Mouse (Mus musculus) forebrain, embryonic 16.5 days (tissue): ENCODE measurements around the gene Jakmip3. TPM values are rescaled to one million over a fixed set of nuclear protein-coding genes. Genes with fewer than 3 reads are reported as not detected.

Experiments
- ATAC-seq: fragments of 200-750 bp; cut with Nextera tagmentation; 2 replicates; pipeline ENCODE4 v1.8.0; 2017; ENCODE audit warnings: mild to moderate bottlenecking, moderate library complexity
- H3K27ac ChIP-seq: fragments of 300-500 bp; sonication (generic); 2 replicates; pipeline ENCODE4 v1.5.1; 2014; ENCODE audit warnings: low read length, control low read depth
- H3K27me3 ChIP-seq: fragments of 300-500 bp; sonication (generic); replicated peaks from 2 replicates; pipeline ENCODE4 v1.6.1; 2014; ENCODE audit warnings: low read length; ENCODE audit not compliant: control insufficient read depth, insufficient read depth
- H3K36me3 ChIP-seq: fragments of 300-500 bp; sonication (generic); 2 replicates; pipeline ENCODE4 v1.6.1; 2014; ENCODE audit not compliant: control insufficient read depth, insufficient read depth
- H3K4me1 ChIP-seq: fragments of 300-500 bp; sonication (generic); replicated peaks from 2 replicates; pipeline ENCODE4 v1.6.1; 2014; ENCODE audit warnings: low read length; ENCODE audit not compliant: control insufficient read depth, insufficient read depth
- H3K4me2 ChIP-seq: fragments of 300-500 bp; sonication (generic); 2 replicates; pipeline ENCODE4 v1.6.1; 2014; ENCODE audit warnings: mild to moderate bottlenecking, low read length, control low read depth
- H3K4me3 ChIP-seq: fragments of 300-500 bp; sonication (generic); replicated peaks from 2 replicates; pipeline ENCODE4 v1.5.1; 2014; ENCODE audit warnings: mild to moderate bottlenecking, low read length, control low read depth
- H3K9ac ChIP-seq: fragments of 300-500 bp; sonication (generic); replicated peaks from 2 replicates; pipeline ENCODE4 v1.6.1; 2014; ENCODE audit warnings: low read depth, low read length, control low read depth
- H3K9me3 ChIP-seq: fragments of 300-500 bp; sonication (generic); 2 replicates; pipeline ENCODE4 v1.6.1; 2016; ENCODE audit warnings: low read length; ENCODE audit not compliant: control insufficient read depth
- WGBS: fragments of 180-500 bp; shearing (Covaris S2); extraction: QIAGEN DNeasy Blood & Tissue Kit; methylation state at CpG from one replicate; pipeline ENCODE4 v1.1.7; 2014; 5-methylcytosine and 5-hydroxymethylcytosine counted together
- polyA plus RNA-seq: library from polyadenylated mRNA; unstranded; fragments of >200 nt; fragmentation: Nextera tagmentation; extraction: Ambion mirVana; gene quantifications from 2 replicates; pipeline ENCODE4 v1.2.1, GENCODE M21; 2015

The Jakmip3 gene
- polyA plus RNA-seq, 1 experiment from 2014 or later: 10.6 TPM

- H3K4me1 ChIP-seq: no peaks in the 10 kb centered on the region; the same call in 1 of the 2 replicates
- H3K4me3 ChIP-seq: no peak overlapping the region
- 75% methylated on average over 7 of the region's 7 CpGs for WGBS
- no peaks in the 10 kb centered on the region for H3K36me3 ChIP-seq
- no peaks in the 10 kb centered on the region for H3K27me3 ChIP-seq
- no peak overlapping the region for H3K4me2 ChIP-seq
- H3K27ac ChIP-seq: no peak overlapping the region
- H3K9me3 ChIP-seq: no peaks in the 10 kb centered on the region
- ATAC-seq: no peak
- no peak overlapping the region for H3K9ac ChIP-seq
Observed at GRCm38 (mm10) chr7:139105705-139106104, 165.2 kb downstream of the Jakmip3 start.

DNA sequence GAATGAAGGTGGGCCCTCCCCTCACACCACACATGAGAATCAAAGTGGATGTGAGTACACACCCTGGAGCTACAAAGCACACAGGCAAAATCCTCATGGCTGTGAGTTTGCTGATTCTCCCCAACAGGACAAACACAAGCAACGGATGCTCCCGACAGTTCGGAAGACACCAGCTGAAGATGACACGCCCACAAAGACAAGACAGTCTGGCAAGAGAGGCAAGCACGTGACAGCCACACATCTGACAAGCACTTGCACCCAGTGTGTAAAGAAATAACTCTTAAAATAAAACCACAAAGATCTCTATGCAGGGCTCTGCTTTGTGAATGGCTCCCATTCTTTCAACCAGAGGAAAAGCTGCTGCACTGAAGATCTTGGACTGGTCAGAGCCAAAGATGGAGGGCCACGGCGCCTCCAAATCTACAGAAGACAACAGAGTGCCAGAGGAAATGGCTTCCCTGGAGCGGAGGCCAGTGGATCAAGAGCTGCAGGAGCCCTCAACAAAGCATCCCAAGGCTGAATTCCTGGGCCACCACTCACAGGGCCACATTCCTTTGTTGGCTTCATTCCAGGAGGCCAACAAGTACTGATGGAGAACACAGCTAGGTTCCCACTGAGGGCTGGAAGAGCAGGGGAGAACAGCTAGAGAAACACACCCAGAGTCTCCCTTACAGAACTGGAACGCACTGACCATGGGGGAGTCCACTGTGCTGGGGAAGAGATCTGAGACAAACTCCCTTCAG, 167.5 kb downstream of the Jakmip3 start:
- no peak overlapping the region for H3K4me3 ChIP-seq
- H3K4me2 ChIP-seq: no peak overlapping the region
- WGBS: 83% methylated on average over 9 of the region's 9 CpGs
- no peak for ATAC-seq
- no peak overlapping the region for H3K9ac ChIP-seq
- no peaks in the 10 kb centered on the region for H3K9me3 ChIP-seq
- H3K36me3 ChIP-seq: no peaks in the 10 kb centered on the region
- H3K27ac ChIP-seq: no peak overlapping the region
- no peaks in the 10 kb centered on the region for H3K27me3 ChIP-seq
- no peaks in the 10 kb centered on the region; the same call in 1 of the 2 replicates for H3K4me1 ChIP-seq

DNA sequence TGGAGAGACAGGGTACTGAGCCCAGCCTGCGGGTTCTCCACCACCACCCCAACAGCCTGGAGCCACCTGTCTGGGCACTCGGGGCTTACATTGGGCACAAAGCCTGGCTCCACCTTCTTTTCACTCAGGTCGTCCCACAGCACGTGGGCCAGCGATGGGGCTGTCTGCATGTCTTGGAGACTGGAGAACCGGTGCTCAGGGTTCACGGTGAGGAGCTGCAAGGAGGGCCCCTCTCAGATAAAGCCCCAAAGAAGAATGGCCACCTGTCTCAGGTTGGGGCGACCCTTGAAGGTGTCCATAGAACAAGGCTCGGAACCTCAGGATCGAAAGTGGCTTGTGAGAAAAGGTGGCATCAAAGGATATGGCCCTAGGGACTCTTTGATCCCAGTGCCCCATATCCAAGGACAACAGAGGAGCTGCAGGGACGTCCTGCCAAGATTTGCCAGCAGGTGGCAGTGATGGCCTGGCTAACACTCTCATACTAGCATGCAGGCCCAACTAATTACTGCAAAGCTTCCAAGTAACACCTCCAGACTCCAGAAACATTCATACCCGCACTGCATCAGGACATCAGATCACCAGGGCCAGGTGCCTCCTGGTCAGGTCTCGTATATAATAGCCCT, 178.7 kb downstream of the Jakmip3 start:
- WGBS: 43% methylated on average over 13 of the region's 13 CpGs

GRCm38 (mm10) chr7:139119775-139120153, 179.2 kb downstream of the Jakmip3 start:
- no peak overlapping the region for H3K27ac ChIP-seq
- 50% methylated on average over 2 of the region's 2 CpGs for WGBS

More for the DNA sequence above, 178.7 kb downstream of the Jakmip3 start:
- peak; percentile 82 for ATAC-seq
- no peak overlapping the region for H3K4me3 ChIP-seq
- no peaks in the 10 kb centered on the region for H3K36me3 ChIP-seq
- H3K27me3 ChIP-seq: no peaks in the 10 kb centered on the region
- no peaks in the 10 kb centered on the region for H3K4me1 ChIP-seq
- no peaks in the 10 kb centered on the region for H3K9me3 ChIP-seq
- H3K27ac ChIP-seq: no peak overlapping the region
- no peak overlapping the region for H3K9ac ChIP-seq
- H3K4me2 ChIP-seq: no peak overlapping the region

DNA sequence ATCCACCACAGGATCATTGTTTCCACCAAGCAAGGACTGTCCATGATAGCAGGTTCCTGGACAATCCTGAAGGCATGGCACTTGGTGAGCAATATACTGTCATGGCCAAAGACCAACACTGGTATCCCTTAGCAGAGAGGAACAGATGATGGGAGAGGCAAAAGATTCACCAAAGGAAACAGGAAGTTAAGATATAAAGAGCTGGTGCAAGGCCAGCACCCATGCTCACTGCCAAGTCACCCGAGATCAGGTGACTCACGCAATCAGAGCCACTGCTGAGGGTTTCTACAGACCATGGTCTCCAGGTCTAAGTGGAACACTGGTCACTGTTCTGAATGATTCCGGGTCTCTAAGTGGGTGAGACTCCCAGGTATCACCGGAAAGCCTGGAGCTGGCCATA, 185.4 kb downstream of the Jakmip3 start:
- H3K4me2 ChIP-seq: no peak overlapping the region
- no peak overlapping the region for H3K27ac ChIP-seq
- no peak overlapping the region for H3K4me3 ChIP-seq
- H3K27me3 ChIP-seq: no peaks in the 10 kb centered on the region
- H3K9ac ChIP-seq: no peak overlapping the region
- H3K36me3 ChIP-seq: no peaks in the 10 kb centered on the region
- peaks cover 8% of the 10 kb centered on the region; the same call in 1 of the 2 replicates for H3K4me1 ChIP-seq
- WGBS: 90% methylated on average over 4 of the region's 4 CpGs
- ATAC-seq: no peak
- no peaks in the 10 kb centered on the region for H3K9me3 ChIP-seq

More at GRCm38 (mm10) chr7:139119775-139120153, 179.2 kb downstream of the Jakmip3 start:
- Histone ChIP-seq H3K27me3 (no peaks in the 10 kb centered on the region), H3K36me3 (no peaks in the 10 kb centered on the region), H3K4me1 (no peaks in the 10 kb centered on the region), H3K4me2 (no peak overlapping the region), H3K4me3 (no peak overlapping the region), H3K9ac (no peak overlapping the region), H3K9me3 (no peaks in the 10 kb centered on the region)
- ATAC-seq: 0 out of 2 replicates have a peak, but pooled peaks have one; percentile 4

DNA sequence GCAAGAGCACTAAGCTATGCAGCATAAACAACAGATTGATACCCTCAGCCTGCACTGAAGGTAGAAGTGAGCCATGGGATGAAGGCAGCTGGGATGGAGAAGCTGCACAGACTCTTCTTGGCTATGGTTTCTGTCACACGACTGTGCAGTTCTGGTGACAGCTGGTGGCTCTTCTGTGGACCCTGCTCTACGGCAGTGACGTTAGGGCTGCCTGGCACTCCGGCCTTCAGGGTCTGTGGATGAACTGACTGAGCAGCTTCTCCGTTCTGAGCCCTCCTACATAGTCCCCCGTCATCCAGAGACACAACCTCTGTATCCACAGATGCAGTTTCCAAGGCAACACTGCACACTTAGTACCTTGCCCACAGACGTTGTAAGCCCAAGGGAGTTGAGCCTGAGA, 186.0 kb downstream of the Jakmip3 start:
- no peak overlapping the region for H3K9ac ChIP-seq
- H3K27ac ChIP-seq: no peak overlapping the region
- no peak overlapping the region for H3K4me2 ChIP-seq
- 63% methylated on average over 7 of the region's 7 CpGs for WGBS
- H3K36me3 ChIP-seq: no peaks in the 10 kb centered on the region
- no peaks in the 10 kb centered on the region for H3K27me3 ChIP-seq
- ATAC-seq: 0 out of 2 replicates have a peak, but pooled peaks have one; percentile 15
- no peak overlapping the region for H3K4me3 ChIP-seq
- H3K4me1 ChIP-seq: peaks cover 8% of the 10 kb centered on the region; the same call in 1 of the 2 replicates
- no peaks in the 10 kb centered on the region for H3K9me3 ChIP-seq

DNA sequence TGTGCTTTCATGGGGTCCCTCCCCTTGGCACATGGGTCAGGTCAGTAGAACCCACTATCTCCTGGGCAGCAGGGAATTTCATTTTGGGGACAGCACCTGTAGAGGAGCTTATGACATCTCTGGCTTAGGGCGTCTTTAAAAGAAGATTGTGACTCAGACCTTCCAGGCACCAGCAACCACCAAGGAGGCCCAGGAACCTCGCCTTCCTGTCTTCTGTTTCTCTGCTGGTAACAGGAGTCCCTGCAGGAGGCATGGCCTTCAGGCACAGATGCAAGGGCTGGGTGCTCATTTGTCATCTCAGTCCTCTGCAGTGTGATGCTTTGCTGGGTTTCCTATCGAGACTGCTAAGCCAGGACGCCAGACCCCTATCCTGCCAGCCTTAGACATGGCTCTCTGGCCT, 188.5 kb downstream of the Jakmip3 start:
- H3K27ac ChIP-seq: no peak overlapping the region
- H3K36me3 ChIP-seq: no peaks in the 10 kb centered on the region
- H3K4me1 ChIP-seq: peaks cover 11% of the 10 kb centered on the region; the same call in 1 of the 2 replicates
- no peak overlapping the region for H3K9ac ChIP-seq
- WGBS: 89% methylated on average over 4 of the region's 4 CpGs
- H3K9me3 ChIP-seq: no peaks in the 10 kb centered on the region
- ATAC-seq: no peak
- H3K4me3 ChIP-seq: no peak overlapping the region
- H3K27me3 ChIP-seq: no peaks in the 10 kb centered on the region
- no peak overlapping the region for H3K4me2 ChIP-seq

GRCm38 (mm10) chr7:139130361-139130760, 189.8 kb downstream of the Jakmip3 start:
- Histone ChIP-seq H3K9ac (no peak overlapping the region), H3K4me1 (peaks cover 11% of the 10 kb centered on the region; the same call in 1 of the 2 replicates), H3K9me3 (no peaks in the 10 kb centered on the region), H3K27ac (no peak overlapping the region), H3K4me3 (no peak overlapping the region), H3K27me3 (no peaks in the 10 kb centered on the region), H3K4me2 (no peak overlapping the region), H3K36me3 (no peaks in the 10 kb centered on the region)
- no peak for ATAC-seq
- WGBS: 15% methylated on average over 6 of the region's 6 CpGs

GRCm38 (mm10) chr7:139131538-139131937, 191.0 kb downstream of the Jakmip3 start:
- Histone ChIP-seq H3K9ac (no peak overlapping the region), H3K27me3 (no peaks in the 10 kb centered on the region), H3K27ac (no peak overlapping the region), H3K36me3 (no peaks in the 10 kb centered on the region), H3K9me3 (no peaks in the 10 kb centered on the region), H3K4me2 (no peak overlapping the region), H3K4me3 (no peak overlapping the region), H3K4me1 (peaks cover 11% of the 10 kb centered on the region; the same call in 1 of the 2 replicates)
- ATAC-seq: no peak
- WGBS: 44% methylated on average over 8 of the region's 8 CpGs
